Mouse (Mus musculus) heart, postnatal 4 days (tissue): ENCODE measurements around the gene Ncam1. TPM values are rescaled to one million over a fixed set of nuclear protein-coding genes. Genes with fewer than 3 reads are reported as not detected.
A peak's percentile ranks its signal among the peaks of the same experiment; 100 is the strongest.

Experiments used
- DNase-seq: peaks from one replicate; pipeline ENCODE4 v3.0.0; 2021
- total RNA-seq, 2 experiments: library from RNA; stranded (reverse); gene quantifications; 2 replicates each; pipeline ENCODE4 v1.2.3; 2021

The Ncam1 gene
- total RNA-seq, 2 experiments from 2014 or later: 88.4 to 90.0 TPM

DNA sequence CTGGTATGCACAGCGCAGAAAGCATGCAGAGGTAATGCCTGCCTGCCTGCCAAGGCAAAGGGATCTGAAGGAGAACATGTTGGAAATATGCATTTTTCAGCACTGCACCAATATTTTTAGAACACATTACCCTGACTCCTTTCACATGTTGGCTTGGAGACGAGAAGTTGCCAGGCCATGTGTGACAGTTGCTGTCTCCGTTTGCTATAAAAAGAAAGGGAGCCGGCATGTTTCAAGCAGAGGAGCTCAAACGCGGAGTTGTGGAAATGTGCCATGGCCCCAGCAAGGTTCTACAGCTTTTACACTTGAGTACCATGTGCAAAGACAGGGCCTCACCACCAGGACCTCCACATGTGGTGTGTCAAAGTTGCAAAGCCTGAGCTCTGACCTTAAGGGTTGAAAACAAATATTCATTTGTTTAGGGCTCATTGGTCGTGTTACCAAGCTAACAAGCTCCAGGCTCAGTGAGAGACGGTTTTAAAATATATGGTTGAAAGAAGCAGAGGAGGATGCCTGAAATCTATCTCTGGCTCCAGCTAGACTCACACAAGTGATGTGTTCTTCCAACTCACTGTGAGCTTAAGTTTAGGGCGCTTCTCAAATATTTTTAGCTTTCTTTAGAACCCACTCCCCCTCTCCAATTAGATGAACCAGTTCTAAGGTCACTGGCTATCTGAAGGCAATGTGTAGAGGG is 179.9 kb downstream of the Ncam1 start:
- DNase-seq: no peak

DNA sequence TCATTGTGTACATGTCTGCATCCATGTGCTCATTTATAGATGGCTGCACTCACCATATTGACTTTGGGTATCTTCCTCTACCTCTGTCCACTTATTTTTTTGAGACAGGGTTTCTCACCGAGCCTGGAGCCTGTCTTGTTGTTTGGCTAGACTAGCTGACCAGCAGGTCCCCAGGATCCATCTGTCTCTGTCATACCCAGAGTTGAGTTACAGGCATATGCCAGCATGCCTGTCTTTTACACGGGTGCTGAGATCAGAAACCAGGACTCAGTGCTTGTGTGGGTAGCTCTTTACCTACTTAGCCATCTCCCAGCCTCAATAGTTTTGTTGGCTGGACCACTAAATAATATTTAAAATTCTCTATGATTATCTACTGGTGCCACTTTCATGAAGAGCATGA is 180.5 kb downstream of the Ncam1 start:
- DNase-seq: no peak

DNA sequence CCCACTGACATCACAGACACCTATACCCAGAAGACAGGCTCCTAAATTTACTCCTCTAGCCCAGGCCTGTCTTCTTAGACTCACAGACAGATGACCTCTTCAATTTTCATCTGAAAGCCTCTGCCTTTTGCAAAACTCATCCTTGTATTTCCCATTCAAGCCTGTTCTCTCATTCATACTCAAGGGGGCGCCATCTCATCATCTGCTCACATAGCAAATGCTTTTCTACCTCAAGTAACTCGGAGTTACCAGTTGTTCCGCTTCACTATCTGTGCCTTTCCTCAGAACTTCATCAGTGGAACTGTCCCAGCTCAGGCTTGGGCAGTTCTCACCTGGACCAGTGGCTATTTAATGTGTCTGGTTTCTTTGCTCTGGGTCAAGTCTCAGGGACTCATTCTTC is 181.5 kb downstream of the Ncam1 start:
- DNase-seq: peak; percentile 62

DNA sequence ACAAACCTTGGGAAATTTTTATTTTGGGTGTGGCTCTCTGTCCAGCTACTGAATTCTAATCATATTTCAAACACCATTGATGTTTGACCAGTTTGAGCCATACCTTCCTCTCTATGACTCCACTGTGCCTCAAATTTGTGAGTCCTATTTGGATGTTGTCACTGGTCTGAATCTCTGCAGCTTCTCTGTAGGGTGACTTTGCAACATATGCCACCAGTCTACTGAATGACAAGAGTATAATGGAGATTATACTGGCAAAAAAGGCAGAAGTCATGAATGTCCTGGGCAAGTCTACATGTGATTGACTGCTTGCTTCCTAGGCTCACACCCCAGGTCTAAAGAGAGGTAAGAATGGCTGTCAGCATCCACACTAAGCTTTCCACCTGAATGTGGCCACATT is 186.3 kb downstream of the Ncam1 start:
- DNase-seq: no peak

DNA sequence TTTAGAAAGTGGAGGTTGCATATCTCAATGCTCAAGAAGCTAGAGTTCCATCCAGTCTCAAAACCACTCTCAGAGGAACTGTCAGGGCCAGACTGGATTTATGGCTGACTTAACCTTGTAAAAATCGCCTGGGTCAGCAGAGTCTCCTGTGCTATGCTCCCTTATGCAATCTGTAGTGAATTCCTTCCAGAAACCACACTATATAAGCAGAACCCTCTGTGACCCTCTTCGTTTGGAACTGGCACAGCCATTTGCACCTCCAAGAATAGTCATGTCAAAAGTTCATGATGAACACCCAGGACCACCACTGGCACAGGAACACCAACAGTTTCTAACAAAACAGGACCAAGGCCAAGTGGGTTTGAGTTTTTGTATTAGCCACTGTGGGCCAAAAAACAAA is 190.5 kb downstream of the Ncam1 start:
- DNase-seq: no peak

DNA sequence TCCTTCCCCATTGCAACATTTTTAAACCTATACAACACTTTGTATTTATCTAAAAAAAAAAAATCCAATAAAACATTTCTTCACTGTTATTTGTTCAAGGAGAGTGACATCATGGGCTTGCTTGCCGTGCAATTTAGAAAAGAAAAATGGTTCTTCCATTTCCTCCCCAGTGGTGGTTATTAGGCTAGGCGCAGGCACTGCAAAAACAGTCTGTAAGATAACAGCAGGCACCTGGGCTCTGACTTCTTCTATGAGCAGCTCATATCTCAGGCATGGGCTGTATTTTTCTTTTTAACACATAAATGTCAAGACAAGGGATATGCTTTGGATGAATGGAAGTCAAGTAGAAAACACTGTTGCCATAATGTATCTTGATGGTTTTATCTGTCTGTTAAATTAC is 192.0 kb downstream of the Ncam1 start:
- no peak for DNase-seq

DNA sequence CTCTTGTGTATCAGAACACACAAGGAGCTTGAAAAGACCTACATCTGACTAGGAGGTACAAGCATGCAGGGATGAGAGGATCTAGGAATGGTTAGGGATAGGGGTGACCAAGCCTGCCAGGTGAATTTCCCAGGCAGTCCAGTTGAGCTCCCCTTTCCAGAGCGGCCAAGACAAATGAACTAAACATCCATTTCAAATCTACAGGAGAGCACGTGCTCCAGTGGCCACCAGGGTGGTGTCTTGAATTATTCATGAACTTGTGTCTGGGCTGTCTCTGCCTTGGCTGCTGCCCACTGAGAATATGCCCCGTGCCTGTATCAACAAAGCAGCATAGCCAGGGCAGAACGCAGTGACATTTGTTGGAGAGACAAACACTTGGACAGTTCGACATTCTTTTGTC is 192.4 kb downstream of the Ncam1 start:
- DNase-seq: peak; percentile 37

DNA sequence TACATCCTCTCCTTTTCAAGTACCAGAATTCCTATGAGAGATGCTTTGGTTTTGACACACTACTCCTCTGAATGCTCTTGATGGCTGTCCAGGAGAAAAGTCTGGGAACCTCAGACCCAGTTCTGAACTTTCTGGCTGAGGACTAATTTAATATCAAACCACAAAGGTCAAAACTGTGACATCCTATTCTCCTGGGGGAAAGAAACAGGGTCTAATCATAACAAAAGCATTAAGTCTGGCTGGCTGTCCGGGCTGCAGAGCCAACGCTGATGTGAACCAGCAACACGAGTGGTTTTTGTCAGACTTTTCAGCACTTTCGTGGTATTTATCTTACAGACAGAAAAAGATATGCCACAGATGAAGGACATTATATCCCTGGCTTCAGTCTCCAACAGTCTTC is 192.9 kb downstream of the Ncam1 start:
- peak; percentile 57 for DNase-seq

DNA sequence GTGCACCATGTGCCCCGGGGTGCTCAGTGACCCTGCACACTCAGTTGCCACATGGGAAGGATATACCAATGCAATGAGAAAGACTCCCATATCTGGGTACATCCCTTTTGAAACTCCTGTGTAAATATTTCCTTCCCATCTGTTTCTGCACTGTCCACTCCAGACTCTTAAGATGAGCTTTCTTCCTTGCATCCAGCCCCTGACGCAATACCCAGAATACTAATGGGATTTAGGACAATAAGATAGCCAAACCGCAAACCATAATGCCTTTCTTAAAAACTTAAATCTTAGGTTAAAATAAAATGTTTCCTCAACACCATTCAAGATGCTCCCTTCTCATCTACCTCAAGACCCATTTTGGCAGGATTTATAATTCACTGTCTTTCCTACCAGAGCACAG is 193.4 kb downstream of the Ncam1 start:
- no peak for DNase-seq

DNA sequence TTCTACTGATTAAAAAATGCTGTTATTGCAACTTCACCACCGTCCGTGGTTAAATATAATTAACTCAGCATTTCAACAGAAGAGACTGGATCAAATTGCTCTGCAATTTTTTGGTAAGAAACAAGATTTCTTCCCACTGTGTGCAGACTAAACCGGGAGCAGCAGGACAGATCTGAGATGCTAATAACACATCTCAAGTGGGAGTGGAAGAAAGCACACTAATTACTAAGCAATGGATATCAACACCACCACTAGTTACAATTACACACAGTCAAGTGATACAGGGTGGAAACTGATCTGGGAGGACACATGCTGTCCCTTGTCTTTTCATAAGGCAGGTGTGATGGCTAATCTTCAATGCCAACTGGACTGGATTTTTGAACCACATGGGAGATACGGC is 197.5 kb downstream of the Ncam1 start:
- no peak for DNase-seq

DNA sequence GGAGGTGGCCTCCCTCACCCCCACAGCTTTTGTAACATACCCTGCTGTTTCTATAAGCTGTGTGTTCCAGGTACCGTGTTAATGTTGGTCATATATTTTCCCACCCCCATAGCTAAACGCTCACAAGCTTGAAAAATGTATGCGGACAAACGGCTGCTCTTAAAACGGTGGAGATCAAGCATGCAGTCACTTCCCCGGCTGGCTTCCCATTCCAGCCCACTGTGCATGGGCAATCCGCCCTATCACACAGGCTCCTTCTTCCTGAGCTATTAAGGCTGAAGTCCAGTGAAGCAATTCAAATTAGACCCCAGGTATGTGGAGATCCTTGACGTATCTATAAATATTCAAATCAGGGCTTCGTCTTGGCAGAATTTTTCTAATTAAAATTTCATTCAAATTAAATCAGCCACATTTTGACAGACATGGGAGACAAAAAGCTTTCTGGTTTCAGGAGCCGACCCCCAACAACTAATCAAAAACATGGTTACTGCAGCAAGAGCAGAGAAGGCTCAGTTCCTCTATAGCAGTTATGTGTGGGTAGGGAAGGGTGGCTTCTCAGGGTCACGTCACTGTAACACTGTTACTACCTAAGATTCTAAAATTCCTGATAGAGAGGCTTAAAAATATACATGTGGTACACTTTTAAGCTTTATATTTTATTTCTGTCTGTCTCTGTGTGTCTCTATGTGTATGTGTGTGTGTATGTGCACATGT is 202.9 kb downstream of the Ncam1 start:
- DNase-seq: no peak

DNA sequence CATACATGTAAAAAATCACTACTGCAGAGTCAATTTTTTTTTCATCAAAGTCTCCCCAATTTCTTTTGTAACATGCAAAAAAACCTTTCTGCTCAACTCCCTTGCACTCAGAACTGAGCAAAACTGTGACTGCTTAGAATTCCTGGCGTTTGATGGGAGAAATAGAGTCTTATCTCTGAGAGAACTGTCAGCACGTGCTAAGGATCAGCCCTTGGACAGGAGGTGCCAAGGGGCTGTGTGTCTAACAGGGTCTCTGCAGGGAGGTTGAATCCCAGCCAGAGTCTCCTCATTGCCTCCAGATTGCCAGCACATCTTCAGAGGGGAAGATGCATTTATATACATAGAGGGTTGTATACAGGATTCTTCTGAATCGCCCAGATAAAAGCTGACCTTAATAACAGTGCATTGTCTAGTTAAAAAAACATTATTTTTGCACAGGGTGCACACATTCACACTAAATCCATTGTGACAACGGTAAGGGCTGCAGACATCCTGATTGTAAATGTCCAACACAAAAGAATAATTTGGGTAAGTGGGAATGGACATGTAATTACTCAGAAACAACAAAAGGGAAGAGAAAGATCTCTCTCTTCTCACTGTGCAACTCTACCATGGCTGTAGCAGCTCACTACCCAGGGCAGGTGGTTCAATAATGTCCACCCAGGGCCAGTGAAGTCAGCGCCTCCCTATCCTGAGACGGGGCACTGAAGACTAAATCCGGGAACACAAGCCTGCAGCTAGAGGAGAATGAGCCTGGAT is 203.7 kb downstream of the Ncam1 start:
- no peak for DNase-seq

DNA sequence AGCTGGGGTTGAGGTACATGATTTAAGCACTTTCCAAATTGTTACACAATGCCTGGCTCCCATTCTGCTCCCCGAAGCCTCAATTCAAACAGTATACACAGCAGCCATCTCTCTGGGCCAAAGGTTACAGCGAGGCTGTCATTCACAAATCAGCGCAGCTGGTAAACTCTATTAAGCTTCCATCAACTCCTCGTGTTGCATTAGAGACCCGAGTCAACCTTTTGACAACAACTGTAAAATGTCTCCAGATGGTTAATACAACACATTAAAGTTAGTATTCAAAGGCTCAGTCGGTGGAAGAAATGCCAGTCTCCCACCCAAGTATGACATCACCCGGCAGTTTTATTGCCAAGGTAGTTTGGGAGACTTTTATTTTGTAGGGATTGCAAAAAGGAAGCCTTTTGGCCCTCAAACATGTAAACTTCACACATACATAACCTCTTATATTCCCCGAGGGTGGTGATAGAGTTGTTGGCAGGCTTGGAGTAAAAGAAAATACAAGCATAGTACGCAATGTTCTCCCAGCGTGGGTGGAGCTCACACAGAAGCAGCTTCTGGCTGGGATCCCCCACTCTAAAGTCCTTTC is 204.7 kb downstream of the Ncam1 start:
- peak; percentile 42 for DNase-seq

DNA sequence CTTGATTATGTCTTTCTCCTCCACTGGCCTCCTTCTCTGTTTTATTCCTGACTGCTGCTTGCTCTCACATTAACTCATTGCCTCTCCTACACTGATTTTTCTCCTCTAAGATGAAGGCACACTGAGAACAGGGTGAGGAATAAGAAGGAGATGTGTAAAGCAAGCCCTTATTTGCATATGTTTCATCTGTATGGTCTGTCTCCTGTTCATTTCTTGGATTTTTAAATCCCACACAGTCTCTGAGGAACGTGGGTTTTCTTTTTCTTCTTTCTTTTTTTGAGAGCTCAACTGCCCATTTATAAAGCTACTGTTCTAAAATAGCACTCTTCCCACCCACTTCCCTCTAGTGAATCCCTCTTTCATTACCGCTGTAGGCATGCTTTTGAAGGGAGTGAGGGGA is 206.7 kb downstream of the Ncam1 start:
- no peak for DNase-seq

DNA sequence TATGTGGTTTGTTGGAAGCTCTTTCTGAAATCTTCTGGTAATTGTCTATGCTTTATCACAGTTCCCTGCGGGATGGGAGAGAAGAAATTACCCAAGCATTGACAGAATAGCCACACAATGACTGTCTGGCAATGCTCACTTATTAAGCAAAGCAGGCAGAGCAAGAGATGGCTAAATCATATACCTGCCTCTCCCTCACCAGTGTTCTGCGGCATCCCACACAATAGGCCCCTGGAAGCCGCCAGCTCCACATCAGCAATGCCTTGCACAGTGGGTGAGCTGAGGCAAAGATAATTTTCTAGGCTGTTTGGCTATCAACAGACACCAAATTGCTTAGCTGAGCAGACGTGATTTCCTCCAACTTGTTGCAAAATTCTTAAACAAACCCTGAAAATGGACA is 208.5 kb downstream of the Ncam1 start:
- DNase-seq: no peak

DNA sequence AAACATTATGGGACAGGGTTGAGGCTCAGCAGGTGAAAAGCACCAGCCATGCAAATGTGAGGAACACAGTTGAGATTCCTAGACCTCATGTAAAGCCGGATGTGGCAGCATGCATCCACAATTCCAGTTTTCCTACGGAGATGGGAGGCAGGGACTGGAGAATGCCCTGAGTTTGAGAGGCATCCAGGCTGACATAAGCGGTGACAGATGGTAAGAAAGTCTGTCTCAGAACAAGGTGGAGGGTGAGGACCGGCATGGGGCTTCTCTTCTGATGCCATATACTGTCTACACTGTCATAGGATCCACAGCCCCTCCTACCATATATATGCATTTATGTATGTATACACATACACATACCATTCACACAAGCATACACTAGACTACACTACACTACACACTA is 221.6 kb downstream of the Ncam1 start:
- no peak for DNase-seq

DNA sequence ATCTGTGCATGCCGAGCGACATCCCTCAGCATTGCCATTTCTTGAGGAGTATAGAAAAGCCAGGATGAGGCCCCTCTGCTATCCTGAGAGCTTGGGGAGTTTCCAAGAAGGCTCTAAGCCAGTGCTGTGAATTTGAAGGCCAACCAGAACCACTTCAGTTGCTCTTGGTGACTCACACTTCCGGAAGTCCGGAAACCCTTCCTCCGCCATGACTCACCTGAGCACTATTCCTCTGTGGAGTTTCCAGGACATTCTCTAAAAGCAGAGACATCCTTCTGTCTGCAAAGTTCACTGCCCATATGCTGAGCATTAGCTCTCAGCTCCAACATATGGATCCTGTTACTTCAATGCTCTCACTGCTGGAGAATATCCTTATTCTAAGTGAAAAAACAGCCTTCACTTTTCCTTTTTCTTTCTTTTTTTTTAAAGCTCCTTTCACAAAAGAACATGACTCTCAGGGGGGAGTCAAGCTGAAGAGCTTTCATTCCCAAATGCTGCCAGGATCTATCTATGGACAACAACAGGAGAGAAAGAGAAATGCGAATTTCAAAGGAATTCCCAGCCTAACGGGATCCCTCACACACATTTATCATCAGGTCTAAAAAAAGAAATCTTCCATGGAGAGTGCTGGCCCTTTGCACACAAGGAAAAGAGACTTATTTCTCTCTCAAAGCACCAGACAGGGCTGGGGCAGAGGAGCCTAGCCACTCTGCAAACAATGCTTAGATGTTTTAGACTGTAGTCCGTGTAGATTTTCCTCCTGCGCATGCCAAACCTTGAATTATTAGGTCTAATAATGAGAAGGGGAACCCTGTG is 226.8 kb downstream of the Ncam1 start:
- peak; percentile 26 for DNase-seq

DNA sequence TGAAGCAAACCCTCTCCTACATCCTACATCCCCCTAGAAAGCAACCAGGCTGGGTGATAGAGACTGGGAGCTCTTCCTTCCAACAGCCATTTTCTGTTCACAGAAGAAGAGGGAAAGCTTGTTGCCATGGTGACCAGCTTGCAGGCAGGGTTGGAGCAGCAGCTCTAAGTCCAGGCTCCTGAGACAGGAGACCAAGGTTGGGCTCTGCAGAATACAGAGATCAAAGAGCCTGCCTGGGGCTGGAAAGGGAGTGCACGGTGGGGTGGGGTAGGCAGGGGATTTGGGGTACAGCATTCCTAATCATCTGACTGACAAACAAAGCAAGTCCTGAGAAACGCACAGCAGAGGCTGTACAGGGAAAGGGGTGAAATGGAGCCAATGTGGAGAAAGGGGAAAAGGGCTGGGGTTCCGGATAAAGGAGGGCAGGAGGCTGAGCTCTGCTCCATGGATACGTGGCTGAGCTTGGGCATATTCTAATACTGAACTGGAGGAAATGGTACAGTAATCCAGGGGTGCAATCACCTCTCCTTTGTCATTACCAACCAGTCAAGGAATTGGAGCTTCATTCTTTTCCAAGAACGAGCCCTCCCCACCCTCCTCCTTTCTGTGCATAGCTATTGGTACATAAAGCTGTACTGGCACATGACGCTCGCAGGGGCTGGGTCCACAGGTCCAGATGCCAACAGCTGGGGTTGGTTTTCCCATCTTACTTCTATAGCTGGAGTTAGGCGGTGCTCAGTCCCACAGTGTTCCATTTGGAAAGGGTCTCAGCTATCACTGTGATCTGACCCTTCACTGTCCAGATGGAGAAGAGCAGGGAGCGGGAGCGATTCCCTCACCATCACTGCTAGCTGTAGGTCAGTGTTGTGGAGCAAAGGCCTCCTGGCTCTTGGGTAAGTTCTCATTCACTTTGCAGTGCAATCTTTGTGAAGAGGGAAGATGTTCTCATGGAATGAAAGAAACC is 227.7 kb downstream of the Ncam1 start:
- peak; percentile 31 for DNase-seq

DNA sequence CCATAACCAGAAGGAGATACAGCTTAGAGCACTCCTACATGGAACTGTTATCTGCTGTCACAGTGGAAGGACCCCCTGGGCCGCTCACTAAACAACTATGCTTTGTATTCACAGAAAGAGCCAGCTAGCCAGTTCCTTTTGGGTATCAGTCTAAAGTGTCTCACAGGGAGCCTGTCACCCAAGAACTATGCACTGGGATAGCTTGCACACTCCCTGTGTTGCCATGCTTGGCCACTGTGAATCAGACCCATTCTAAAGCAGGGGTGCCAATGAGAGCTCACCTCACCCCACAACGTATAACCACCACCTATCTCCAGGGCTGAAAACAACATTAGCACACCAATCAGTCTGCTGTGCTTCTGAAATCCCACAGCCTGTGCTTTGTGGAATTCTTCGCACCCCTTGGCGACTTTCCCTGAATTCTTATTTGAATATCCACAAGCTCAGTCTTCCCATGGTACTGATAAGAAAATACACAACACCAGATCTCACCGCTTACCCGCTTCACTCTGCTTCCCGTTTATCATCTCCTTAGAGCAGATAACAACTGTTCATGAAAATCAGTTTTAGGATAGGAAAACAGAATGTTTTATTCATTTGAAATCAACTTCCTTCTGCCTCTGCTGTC is 228.6 kb downstream of the Ncam1 start:
- peak; percentile 12 for DNase-seq

DNA sequence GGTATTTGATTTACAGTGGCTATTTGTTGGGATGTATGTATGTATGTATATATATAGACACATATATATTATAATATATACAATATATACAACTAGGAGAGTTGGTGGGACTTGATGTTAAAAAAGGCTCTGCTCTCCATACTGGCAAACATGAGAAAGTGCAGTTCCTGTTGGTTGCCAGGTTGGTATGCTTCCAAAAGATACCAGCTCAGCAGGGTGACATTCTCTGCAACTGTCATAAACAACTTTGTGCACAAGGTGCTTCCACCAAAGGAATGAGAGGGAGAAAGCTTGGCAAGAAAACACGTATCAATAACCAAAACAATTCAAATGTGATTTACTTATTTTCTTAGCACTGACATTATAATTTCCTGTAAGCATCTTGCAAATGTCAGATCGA is 232.9 kb downstream of the Ncam1 start:
- DNase-seq: peak; percentile 9

DNA sequence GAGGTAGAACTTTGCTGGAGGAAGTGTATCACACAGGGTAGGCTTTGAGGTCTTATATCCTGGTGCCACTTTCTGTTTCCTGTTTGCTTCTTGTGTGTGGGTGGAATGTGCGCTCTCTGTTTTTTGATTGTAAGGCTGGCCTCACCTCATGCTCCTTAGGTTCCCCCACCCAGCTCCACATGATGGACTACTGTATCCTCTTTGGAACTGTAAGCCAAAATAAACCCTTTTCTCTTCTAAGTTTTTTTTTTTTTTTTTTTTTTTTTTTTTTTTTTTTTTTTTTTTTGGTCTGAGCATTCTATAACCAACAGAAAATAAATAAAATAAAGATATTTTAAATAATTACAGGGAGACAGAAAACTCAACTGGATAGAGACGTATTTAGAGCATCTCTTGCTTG is 239.8 kb downstream of the Ncam1 start:
- DNase-seq: no peak
